Mouse (Mus musculus) E14TG2a.4 (cell line): ENCODE measurements around the gene Gm20388.

Source experiments
- CTCF ChIP-seq: conservative IDR thresholded peaks from 2 replicates; pipeline ENCODE4 v1.5.1; 2014; ENCODE audit warnings: low read length
- NANOG ChIP-seq: IDR thresholded peaks from 2 replicates; pipeline ENCODE4 v1.6.1; 2014; ENCODE audit warnings: borderline replicate concordance, low read length, mixed read lengths
- POU5F1 ChIP-seq: IDR thresholded peaks from 2 replicates; pipeline ENCODE4 v1.6.1; 2014; ENCODE audit warnings: low read length, borderline replicate concordance

DNA sequence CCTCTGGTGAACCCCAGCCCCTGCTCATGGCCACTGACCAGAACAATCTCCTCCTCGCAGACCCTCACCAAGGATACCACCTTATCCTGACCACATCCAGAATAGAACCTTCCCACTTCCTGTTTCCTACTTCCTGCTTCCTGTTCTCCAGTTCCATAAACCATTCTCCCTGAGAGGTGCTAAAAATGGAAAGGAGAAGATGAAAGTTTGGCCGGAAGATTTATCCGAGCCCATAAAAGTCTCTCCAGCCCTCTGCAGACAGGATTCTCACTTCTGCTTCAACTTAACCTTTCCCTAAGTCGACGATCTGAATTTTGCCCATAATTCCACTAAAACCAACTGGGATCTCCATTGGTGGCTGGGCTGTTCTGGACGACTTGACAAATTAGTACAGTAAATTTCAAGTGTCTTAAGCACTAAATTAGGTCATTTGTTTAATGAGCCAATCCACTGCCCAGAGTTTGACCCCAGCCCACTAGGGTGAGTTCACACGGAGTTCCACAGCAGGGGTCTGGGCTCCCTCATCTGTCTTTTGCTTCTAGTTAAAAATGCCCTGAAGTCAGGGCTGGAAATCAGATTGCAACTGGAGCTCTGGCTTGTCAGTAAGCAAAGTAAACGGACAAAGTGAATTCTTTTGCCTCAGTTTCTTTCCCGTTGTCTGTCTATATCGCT, 1391.5 kb downstream of the Gm20388 start:
- TF ChIP-seq CTCF (no peak), POU5F1 (no peak), NANOG (no peak)
